Mouse (Mus musculus): ENCODE measurements at regions not wholly inside any gene's neighbourhood (a gene's known extent, or its start where the extent isn't known, plus 50 kb on each side); places are given as distances from the start of the nearest gene placed in this dataset.
A peak's percentile ranks its signal among the peaks of the same experiment; 100 is the strongest.

DNA sequence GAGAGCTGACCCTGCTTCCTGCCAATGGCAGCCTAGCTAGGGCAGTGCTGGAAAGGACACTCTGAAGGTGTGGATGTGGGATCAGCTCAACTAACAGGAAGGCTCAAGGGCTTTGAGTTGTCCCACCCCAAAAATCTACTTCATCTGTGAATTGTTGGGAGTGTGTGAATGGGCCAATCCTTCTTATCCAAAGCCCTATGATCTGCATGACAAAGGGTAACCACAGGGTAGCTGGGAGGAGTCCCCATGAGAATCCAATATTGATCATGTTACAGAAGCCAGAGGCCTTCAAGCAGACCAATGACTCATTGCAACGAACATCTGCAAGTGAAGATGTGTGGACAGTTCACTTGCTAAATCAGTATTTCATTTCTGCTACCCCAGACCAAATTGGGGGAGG is 51.1 kb upstream of the Adra1b start:
- DNase-seq, result no peak

DNA sequence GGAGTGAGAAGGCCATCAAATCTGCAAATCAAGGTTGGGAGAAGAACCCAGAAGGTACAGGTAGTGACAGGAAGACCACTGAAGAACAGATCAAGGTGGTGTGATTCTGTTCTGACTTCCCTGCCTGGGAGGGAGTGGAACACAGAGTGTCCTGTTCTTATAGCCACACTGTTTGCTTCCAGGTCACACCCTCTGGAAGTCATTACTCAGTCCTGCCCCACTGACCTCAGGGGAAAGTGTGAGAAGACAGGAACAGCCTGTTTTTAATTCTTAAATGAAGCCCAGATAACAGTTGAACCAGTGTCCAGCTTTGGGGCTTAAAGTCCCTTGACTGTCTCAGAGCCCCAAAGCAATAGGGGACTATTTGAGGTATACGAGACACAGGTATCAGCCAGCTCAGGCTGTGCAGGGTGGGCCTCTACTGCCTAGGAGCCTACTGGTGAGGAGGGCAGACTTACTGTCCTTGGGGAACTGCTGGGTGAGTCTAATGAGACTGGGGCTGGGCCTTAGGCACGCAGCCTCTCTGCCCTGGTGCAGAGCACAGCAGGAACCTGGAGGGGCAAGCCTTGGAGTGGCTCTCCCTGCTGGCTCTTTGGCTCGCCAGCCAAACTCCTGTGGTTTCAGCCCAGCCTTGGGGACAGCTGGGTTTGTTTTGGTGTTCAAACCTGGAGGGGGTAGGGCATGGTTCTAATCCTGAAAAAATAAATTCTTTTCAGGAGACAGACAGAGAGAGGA is 57.4 kb upstream of the Adra1b start:
- no peak for DNase-seq

DNA sequence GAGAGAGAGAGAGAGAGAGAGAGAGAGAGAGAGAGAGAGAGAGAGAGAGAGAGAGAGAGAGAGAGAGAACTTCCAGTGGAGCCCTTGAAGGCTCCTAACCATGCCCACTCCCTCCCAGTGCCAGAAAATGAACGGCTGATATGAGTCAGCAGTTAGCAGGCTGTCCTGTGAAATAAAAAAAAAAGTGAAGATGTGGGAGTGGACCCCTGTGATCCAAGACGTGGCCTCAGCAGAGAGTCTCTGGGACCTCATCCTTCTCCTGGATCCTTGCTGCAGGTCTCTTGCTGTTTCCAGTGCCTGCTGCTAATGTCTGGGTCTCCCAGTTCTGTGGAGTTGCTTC is 57.9 kb upstream of the Adra1b start:
- no peak for DNase-seq

DNA sequence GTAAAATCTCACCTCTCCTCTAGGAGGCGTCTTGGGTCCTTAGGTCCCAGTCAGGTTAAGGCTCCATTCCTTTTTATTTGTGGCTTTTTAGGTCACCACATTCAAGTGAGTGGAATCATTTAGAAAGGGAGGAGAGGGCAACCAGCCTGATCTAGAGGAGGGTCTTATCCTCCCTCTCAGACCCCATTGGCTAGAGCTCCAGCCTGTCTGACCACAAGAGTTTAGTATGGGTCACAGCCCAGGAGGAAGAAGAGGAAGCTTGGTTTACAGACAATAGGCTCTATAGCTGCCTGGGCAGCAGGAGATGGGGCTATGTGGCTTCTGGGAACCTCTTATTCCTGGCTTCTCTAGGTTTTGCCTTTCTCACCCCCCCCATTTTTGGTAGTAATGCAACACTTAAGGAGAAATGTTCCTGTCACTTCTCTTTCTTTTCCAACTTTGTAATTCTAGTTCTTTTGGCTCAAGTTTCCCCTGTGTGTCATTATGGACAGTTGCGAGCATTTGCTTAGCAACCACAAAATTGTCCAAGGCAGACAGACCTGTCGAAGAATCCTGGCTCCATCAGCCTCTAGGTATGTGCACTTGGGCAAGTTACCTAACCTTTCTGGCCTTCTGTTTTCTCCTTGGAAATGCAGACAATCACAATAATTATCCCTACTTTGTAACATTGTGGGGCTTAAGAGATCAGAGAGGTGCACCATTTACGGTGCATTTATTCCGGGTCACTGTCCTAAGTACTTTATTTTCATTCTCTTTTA is 59.5 kb upstream of the Adra1b start:
- DNase-seq, result no peak

DNA sequence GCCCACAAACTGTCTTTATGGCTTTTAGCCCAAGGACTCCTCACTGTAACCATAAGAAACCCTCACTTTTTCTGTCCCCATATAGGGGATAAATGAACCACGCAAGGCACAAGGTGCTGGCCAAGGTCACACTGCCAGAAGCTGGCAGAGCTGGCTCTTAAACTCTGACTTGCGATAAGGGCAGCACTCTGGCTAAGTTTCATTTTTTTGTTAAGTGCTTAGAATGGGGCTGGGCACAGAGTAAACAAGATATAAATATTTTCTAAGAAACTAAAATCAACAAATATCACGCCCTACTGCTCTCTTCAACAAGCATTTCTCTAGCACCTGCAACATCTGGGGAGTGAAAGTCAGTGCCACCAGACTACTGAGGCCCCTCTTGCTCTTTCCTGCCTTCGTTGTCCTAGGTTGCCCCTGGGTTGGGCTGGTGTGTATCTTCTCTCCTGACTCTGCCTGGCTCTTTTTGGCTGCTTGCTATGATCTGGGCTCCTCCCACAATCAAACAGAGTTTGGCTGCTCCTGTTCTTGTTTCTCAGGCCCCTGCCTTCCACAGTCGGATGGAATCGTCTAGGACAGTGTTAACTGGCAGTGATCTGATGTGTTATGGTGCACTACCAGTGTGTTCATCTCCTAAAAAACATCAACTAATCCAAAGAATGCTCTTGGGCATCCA is 60.5 kb upstream of the Adra1b start:
- no peak for DNase-seq

DNA sequence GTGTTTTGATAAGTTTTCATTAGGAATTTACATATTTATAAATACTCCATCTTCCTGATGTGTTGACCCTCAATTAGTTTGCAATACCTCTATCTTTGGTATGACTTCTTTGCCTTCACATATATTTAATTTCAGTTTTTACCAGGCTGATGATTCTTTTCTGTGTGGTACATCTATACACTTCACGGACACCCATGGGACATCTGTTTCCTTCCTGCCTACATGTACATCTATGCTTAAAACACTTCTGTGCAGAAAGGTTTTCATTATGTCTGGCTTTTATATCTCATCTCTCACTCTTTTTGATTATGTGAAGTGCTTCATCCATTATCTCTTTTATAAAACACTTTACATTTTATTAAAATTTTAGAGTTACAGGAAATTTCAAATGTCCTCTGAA is 66.8 kb upstream of the Adra1b start:
- no peak for DNase-seq

DNA sequence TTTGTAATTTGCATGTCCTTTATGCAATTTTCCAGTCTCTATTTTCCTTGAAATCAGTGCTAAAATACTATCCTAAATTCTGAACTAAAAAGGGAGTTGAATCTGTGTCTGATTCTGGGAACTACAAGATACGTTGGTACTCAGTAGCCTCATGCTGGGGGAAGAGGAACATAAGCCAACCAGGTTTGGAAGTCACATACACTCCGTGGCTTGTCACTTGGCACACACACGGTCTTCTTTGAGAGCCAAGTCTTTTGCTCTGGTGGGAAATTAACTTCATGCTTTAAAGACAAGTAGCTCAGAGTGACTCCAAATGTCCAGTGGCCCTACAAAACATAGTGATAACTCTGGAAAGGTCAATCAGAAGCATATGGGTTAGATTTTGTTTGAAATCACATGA is 70.9 kb upstream of the Adra1b start:
- no peak for DNase-seq

DNA sequence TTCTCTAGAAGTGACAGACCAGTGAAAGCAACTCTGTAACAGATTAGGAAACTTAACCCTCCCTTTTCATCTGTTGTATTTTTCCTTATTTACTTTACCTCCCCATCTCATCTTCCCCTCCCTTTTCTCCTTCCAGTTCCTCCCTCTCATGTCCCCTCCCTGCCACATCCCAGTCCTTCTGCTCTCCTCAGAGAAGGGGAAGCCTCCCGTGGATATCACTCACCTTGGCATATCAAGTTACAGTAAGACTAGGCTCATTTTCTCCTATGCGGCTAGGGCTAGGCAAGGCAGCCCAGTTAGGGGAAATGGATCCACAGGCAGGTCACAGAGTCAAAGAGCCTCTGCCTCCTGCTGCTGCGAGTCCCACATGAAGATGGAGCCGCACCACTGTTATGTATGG is 75.0 kb upstream of the Adra1b start:
- DNase-seq, result no peak

DNA sequence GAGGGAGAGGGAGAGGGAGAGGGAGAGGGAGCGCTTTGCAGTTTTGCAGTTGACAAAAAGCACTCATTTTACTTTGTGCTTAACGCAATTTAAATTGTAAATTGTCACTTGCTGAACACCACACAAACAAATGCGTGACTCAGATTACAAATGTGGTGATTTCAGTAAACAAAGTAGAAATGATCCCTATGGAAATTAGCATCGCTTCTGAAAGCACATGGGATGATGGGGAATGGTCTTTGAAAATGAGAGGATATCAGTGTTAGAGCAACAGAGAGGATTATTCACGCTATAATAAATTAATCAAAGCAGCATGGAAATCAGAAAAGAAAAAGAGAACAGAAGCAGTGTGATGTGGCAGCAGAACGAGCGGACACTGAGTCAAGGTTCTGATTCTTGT is 78.4 kb upstream of the Adra1b start:
- DNase-seq, result no peak

DNA sequence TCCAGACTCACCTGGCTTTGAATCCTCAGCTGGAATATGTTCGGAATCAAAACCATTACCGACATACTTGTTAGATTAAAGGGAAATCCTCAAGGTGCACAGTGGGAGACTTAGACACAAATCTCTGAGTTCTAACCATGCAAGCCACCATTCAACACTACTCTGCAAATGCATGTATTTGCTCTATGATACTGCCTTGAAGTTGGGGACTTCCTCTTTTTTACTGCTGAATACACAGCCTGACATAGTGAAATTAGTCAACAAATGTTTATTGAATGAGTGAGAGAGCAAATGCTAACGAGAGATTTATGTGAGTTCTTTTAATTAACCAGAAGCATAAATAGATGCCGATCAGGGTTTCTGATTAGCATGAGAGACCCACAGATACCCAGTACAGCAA is 79.4 kb upstream of the Adra1b start:
- DNase-seq, result no peak

DNA sequence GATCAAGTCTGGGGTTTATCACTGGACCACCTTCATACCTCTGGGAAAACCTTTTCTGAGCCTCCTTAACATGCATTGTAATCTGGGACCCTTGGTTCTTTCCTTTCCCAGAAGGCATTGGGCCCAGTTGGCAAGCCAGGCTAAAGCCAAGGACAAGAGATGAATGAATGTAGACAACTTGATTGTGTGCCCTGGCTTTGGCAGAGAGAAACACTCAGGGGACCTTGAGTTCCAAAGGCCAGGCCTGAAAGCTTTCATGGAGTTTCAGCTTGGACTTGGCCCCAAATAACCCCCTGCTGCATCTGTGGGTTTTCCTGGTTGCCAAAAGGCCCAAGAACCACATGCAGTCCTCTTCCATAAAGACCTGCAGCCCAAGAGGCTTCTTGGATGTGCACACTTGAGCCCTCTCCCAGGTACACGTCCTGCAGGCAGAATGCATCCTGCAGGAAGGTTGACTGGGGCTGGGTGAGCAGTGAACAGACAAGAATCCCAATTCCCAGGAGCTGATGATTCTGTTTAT is 89.0 kb upstream of the Adra1b start:
- no peak for DNase-seq

DNA sequence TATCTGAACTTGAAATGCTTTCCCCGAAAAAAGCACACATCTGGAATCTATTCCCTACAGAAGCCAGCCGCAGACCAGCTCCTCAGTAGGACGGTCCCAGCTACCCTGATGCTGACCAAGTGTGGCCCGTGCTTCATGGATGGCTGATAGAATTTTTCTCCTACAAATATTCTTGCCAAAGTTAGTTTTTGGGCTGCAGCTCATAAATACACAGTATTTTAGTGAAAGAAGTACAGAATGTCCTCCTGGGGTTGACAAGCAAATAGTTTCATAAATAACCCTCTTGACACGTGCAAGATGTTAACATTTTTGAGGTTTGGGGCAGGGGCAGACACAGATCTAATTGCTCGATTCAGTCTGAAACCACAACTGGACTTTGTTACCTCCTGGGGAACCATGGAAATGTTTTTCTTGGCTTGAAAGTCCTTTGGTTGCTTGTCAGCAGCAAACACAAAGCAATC is 91.0 kb upstream of the Adra1b start:
- DNase-seq, result no peak

DNA sequence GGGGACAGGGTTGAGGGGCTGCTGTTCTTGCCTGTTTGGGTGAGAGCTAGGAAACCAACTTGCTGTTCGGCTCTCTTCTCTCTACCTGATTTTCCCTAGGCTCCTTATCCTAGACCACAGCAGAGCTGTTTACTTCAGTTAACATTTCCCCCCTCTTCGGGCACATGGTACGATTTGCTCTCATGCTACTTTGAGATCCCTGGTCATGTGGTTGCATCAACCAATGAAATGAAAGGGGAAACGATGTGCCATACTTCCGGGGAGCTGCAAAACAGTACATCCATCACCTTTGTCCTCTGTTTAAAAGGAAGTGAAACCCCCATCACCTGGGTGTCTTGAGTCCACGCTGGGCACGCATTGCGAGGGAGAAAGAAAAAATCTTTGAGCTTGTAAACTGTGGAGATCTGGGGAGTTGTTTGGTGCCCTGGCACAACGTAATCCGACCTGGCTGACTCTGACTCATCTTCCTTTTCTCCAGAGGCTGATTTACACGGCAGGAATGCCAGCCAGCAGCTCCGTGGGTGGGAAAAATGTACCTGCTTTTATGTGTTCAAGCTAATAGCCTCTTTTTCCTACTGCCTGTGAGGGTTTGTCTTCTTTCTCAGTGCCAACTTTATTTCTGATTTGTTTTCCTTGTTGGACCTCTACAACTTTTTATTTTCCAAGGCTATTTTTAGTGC is 97.2 kb upstream of the Adra1b start:
- DNase-seq, result no peak

DNA sequence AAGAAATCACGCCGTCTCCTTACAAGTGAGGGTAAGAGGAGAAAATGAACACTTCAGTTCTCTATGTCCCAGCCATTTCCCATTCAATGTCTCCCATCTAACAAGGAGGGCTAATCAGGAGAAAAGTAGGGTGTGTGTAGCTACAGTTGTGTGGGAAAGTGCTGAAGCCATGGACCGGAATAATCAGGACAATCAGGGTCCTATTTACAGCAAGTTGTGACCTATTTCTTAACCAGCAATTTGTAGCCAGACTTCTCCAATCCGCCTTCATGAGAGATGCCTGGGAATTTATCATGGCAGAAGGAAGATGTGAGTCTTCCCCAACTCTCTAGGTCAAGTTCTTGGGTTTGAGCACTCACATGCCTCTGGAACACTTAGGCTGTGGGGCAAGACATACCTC is 99.0 kb upstream of the Adra1b start:
- DNase-seq, result no peak

DNA sequence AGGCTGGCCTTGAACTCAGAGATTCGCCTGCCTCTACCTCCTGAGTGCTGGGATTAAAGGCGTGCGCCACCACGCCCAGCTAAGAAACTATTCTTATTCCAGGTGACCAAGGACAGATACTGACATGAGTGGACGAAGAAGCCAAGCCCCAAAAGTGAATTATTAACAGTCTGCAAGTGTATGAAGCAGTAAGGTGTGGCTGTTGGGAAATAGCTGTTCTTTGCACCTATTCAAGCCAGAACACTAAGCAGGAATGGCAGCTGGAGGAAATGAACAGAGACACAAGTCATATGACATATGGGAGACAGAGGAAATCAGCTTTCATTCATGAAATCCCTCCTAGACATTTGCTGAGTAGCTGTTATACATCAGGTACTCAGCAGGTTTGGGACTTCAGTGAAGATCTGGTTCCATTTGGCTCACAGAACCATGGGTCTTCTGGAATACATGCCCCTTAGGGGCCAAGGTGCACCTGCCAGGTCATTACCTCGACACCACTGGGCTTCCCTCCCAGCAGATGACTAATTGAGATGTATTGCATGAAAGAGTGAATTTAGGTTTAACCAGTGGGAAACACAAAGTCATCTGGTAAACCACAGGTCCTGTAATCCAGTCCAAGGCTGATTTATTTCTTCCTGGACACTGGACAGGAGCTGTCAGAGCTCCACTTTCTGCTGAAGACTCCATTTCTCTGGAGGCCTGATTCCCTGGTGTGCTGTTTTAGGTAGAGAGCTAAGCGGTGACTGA is 101.0 kb upstream of the Adra1b start:
- DNase-seq, result no peak

DNA sequence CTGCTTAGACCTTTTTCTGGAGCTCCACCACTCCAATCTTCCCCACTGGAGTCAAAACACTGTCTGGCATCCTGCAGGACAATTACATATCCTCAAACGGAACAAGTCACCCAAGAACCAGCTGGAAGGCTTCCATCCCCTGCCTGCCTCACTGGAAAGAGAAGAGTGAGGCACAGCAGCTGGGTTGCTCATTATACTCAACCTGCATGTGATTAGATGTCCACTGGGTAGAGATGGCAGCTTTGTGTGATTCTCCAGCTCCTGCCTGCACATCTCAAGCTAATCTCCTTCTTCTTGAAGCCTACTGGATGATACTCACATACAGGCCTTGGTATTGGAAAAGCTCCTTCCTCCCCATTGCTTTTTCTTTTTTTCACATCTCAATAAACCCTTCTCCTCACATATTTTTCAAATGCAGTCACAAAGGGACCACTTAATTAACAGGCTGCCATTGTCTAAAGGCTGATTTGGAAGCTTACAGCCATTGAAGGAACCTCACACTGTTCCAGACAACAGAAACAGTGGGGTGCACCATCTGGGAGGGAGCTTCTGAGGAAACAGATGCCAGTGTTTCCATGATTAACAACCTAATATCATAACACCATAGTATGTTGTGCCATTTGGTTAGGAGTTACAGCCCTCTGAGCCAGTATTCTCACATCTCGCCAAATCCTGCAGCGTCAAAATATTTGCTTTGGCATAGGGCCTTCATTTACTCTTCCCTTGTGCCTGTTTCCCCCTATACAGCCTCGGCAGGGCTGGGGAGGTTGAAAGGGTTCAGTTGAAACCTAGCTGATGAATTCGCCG is 101.9 kb upstream of the Adra1b start:
- DNase-seq, result peak; percentile 43

DNA sequence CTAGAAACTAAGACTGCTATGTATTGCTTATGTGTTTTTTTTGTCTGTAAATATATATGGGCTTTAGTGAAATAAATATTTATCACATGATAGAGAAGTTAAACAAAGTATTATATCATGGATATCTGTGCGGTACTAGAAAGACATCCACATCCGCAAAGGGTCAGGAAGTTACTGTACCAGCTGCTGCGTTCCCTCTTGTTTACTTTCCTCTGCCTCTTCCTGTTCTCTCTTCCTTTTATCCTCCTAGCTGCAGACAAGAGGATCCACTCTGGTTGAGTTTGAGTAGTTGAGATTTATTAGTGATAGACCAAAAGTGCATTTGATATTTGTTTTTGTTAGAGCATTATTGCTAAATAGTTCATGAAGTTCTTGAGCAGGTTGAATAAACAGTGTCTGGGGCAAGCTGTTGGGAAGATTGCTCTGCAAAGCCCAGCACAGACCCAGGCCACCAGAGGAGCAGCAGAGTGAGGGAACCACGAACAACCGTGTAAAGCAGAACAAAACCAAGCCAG is 106.6 kb upstream of the Adra1b start:
- no peak for DNase-seq

DNA sequence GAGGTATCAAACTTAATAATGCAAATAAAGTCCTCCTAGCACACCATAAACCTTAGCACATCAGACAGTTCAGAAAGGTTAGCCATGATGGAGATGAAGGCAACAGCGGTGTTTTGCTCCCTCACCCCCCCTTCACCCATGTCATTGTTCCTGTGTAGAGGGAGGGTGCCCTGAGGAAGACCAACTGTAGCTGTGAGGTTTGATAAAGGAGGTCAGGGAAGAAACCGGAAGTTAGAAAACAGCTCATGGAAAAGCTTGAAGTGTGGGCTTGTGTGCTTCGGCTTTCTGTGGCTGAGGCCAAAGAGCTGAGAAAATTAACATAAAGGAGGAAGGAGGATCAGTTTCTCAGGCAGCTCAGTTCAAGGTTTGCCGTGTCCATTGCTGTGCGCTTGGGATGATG is 111.3 kb upstream of the Adra1b start:
- no peak for DNase-seq

DNA sequence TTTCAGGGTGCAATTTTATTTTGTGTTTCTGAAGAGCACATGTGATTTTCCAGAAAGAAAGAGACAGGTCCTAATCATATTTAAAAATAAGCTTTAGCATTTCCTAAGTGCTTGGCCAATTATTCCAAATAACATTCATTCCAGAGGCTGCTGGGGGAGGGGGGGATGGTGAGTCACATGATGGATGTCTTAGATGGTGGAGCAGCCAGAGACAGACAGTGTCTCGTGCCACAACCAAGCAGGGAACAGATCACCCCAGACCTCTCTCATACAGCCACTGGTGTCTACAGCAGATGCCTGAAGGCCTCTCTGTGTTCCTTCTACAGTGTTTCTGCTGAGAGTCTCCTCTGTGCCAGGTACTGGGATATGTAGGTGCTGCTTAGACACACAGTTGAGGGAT is 112.8 kb upstream of the Adra1b start:
- no peak for DNase-seq

DNA sequence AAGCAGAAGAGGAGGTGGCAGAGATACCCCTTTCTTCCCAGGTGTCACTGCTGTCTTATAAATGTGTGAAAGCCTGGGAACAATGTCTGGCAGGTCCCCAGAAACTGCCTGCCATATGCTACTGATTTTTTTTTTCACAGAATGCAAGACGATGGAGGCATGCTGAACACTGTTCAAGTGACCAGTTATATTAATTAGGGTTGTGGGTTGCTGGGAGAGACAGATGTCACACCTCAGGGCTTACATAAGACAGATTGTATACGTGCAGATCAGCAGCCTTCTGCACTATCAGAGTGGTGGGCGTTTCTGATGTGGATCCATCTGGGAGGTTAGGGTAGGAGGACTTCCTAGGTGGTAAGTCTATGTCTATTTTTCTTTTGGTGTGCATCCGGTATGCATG is 120.6 kb upstream of the Adra1b start:
- no peak for DNase-seq

DNA sequence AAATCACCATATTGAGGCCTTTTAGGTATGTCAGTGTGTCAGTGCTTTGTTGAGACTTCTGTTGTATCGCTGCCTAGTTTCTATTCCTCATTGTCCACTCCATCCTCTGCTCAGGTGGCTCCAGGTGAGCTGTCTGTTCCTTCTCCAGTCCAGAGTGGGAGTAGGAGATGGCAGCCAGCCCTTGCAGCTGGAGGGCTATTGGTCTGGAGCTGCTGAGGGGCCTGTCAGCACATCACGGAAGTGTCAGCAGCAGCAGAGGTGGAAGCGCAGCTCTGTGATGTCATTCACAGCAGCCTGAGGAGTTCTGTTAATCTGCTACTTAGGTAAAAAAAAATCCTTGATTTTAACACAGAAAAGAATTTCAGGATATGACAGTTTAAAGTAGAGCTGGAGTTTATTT is 126.0 kb upstream of the Adra1b start:
- no peak for DNase-seq

DNA sequence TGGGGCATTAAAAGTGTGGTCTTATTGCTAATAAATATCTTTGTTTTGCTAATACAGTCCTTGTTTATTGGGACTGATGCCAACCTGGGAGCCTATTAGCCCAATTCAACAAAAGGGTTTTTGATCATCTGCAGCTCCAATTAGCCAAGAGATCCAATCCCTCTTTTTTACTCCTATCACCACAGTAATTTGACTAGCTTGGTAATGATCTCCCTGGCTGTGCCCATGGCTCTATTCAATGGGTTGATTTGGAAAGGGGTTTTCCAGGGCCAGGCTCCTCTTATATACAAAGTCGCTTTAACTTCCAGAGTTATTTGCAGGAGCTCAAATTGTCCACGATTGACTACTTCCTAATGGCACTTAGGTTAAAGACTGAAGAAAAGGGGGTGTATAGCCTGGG is 145.1 kb upstream of the Adra1b start:
- DNase-seq, result no peak

Data from cerebellum, adult 11 months (tissue).